Comparison of ENCODE assay signal across 16 mouse cellular contexts in genomic region chr4:91260622-91261021, GRCm38 (mm10).
"Had no signal": no experiment of that assay in that cellular context is flagged by ENCODE, and none has a peak within 500 bp of the region (broad histone marks: within the 10 kb centered on the region; RNA-seq: fewer than 3 reads in every experiment).

No protein-coding gene starts in this region.

- ATAC-seq: liver, embryonic 12.5 days had no signal

- DNase-seq: kidney, postnatal 10 days; kidney, postnatal 4 days; lung, embryonic 14.5 days; lung, postnatal 10 days; lung, postnatal 4 days; midbrain, embryonic 14.5 days; retina, postnatal 1 day; right cerebral cortex, postnatal 4 days; spleen, adult 18-20 months; thymus, adult 18-20 months; thymus, postnatal 14 days had no signal

- H3K27ac ChIP-seq: layer of hippocampus, adult 2 months; limb, embryonic 15.5 days; liver, embryonic 12.5 days; midbrain, embryonic 10.5 days; neural tube, embryonic 13.5 days had no signal

- H3K9ac ChIP-seq: limb, embryonic 15.5 days; liver, embryonic 12.5 days; lung, embryonic 14.5 days; neural tube, embryonic 13.5 days had no signal

- H3K9me3 ChIP-seq: limb, embryonic 15.5 days; liver, embryonic 12.5 days; midbrain, embryonic 10.5 days; neural tube, embryonic 13.5 days had no signal

- H3K27me3 ChIP-seq: limb, embryonic 15.5 days; liver, embryonic 12.5 days; neural tube, embryonic 13.5 days had no signal

- H3K4me2 ChIP-seq: limb, embryonic 15.5 days; liver, embryonic 12.5 days; lung, embryonic 14.5 days; neural tube, embryonic 13.5 days had no signal

- H3K36me3 ChIP-seq: limb, embryonic 15.5 days; liver, embryonic 12.5 days had no signal

- H3K4me1 ChIP-seq: limb, embryonic 15.5 days; liver, embryonic 12.5 days; midbrain, embryonic 10.5 days had no signal

- H3K4me3 ChIP-seq: layer of hippocampus, adult 2 months; limb, embryonic 15.5 days; liver, embryonic 12.5 days; midbrain, embryonic 10.5 days; neural tube, embryonic 13.5 days had no signal
